Comparison of ENCODE assay signal across 8 mouse cellular contexts in the genomic region with DNA sequence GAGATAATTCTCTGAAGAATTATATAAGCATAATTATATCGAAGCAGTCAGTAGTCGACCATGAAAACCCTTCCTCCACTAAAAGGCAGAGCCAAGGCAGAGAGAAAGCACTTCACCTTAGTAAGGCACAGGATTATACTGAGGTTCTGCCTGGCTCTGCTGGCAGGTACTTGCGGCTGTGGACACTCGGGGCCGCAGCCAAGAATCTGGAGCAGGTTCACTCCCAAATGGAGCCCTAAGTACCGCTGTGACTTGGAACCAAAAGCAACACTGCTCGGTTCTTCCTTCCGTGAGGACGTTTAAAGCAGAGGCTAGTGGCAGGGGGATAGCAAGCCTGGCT. TPM values are rescaled to one million over a fixed set of nuclear protein-coding genes. Genes with fewer than 3 reads are reported as not detected.
DNase-seq lines count a peak whose midpoint lies in the region; ATAC-seq and TF ChIP-seq lines count a peak whose summit lies in the region.

No protein-coding gene starts in this region.

- peak overlapping the region; percentile 92 for H3K9ac ChIP-seq in ES-Bruce4 (ENCODE audit: low read depth, poor library complexity, severe bottlenecking)
- peak overlapping the region; percentile 56 for H3K9ac ChIP-seq in lung, embryonic 15.5 days
- H3K9ac ChIP-seq in stomach, embryonic 16.5 days (ENCODE audit: low read length), result peak overlapping the region; percentile 78

- TF ChIP-seq EP300 in ES-Bruce4 (IDR thresholded peaks at IDR 0.05; ENCODE audit: insufficient read depth, low read depth, low read length), result no peak

- DNase-seq in frontal cortex, postnatal 36 days (ENCODE audit: low spot score in 2 of 2), result no peak
- no peak for DNase-seq in layer of hippocampus, postnatal 10 days (ENCODE audit: low spot score in 2 of 2)

- peak overlapping the region; percentile 71 for H3K4me3 ChIP-seq in ES-Bruce4 (ENCODE audit: low read depth, low read length)
- H3K4me3 ChIP-seq in lung, embryonic 15.5 days, result peak overlapping the region; percentile 91
- H3K4me3 ChIP-seq in stomach, embryonic 16.5 days (replicated peaks; ENCODE audit: low read length), result peak overlapping the region; percentile 95

- 0 out of 2 replicates have a peak, but pooled peaks have one; percentile 1 for ATAC-seq in frontal cortex, adult (ENCODE audit: low TSS enrichment)
- 0 out of 2 replicates have a peak, but pooled peaks have one; percentile 0 for ATAC-seq in granulocyte monocyte progenitor cell, adult 5-6 weeks (replicated peaks; ENCODE audit: poor library complexity, severe bottlenecking)
- no peak for ATAC-seq in lung, embryonic 15.5 days (ENCODE audit: borderline replicate concordance, extremely low read depth, low FRiP score, low TSS enrichment)
- no peak for ATAC-seq in stomach, embryonic 16.5 days (ENCODE audit: insufficient read depth, low FRiP score)
- no peak for ATAC-seq in erythroid progenitor cell, adult 5-6 weeks (replicated peaks; ENCODE audit: low FRiP score, poor library complexity, severe bottlenecking)

- H3K9me3 ChIP-seq in ES-Bruce4 (replicated peaks; ENCODE audit: control insufficient read depth, insufficient read depth, low read length, poor library complexity, severe bottlenecking), result no peaks in the 10 kb centered on the region
- no peaks in the 10 kb centered on the region for H3K9me3 ChIP-seq in lung, embryonic 15.5 days
- H3K9me3 ChIP-seq in stomach, embryonic 16.5 days (replicated peaks; ENCODE audit: control insufficient read depth, low read length), result no peaks in the 10 kb centered on the region

- no peak for TF ChIP-seq CTCF in ES-Bruce4 (IDR thresholded peaks at IDR 0.05; ENCODE audit: low read depth, low read length)

- no peak for TF ChIP-seq POLR2A in ES-Bruce4 (IDR thresholded peaks at IDR 0.05; ENCODE audit: insufficient read depth, low read length)

- peak overlapping the region; percentile 93 for H3K4me2 ChIP-seq in lung, embryonic 15.5 days
- H3K4me2 ChIP-seq in stomach, embryonic 16.5 days (ENCODE audit: low read depth, low read length), result peak overlapping the region; percentile 95

- H3K27me3 ChIP-seq in ES-Bruce4 (ENCODE audit: control insufficient read depth, insufficient read depth, low read length, poor library complexity, severe bottlenecking), result no peaks in the 10 kb centered on the region
- no peaks in the 10 kb centered on the region for H3K27me3 ChIP-seq in lung, embryonic 15.5 days
- no peaks in the 10 kb centered on the region for H3K27me3 ChIP-seq in stomach, embryonic 16.5 days (ENCODE audit: control insufficient read depth, insufficient read depth, low read length)

- peak overlapping the region; percentile 99 for H3K27ac ChIP-seq in ES-Bruce4 (ENCODE audit: insufficient read depth, low read length)
- H3K27ac ChIP-seq in lung, embryonic 15.5 days, result peak overlapping the region; percentile 92
- peak overlapping the region; percentile 99 for H3K27ac ChIP-seq in stomach, embryonic 16.5 days (ENCODE audit: low read length)

- H3K4me1 ChIP-seq in ES-Bruce4 (ENCODE audit: control insufficient read depth, insufficient read depth, low read length), result peaks cover 1% of the 10 kb centered on the region
- H3K4me1 ChIP-seq in lung, embryonic 15.5 days, result peaks cover 18% of the 10 kb centered on the region
- peaks cover 13% of the 10 kb centered on the region for H3K4me1 ChIP-seq in stomach, embryonic 16.5 days (ENCODE audit: control insufficient read depth, insufficient read depth, low read length)

- H3K36me3 ChIP-seq in ES-Bruce4 (ENCODE audit: control insufficient read depth, insufficient read depth, low read length, poor library complexity, severe bottlenecking), result no peaks in the 10 kb centered on the region
- H3K36me3 ChIP-seq in lung, embryonic 15.5 days, result no peaks in the 10 kb centered on the region
- no peaks in the 10 kb centered on the region for H3K36me3 ChIP-seq in stomach, embryonic 16.5 days (ENCODE audit: control insufficient read depth, insufficient read depth, low read length)

- 7% methylated on average over 9 of the region's 9 CpGs for WGBS in lung, embryonic 15.5 days
- WGBS in stomach, embryonic 16.5 days, result 5% methylated on average over 9 of the region's 9 CpGs

RNA-seq across cellular contexts. Expression of gene Rap2b, which starts 1.4 kb away (rescaled TPM):
- polyA plus RNA-seq in ES-Bruce4 (2011; ENCODE audit: insufficient read depth, insufficient read length, low read depth, missing spikeins), result 25.1 and 25.5 TPM in 2 replicates
- 4.0 and 5.2 TPM in 2 replicates for total RNA-seq in granulocyte monocyte progenitor cell, adult 5-6 weeks (2014; fragmentation: Nextera tagmentation)
- total RNA-seq in granulocyte monocyte progenitor cell, adult 5-6 weeks (2017), result 8.1 and 10.5 TPM in 2 replicates
- polyA plus RNA-seq in lung, embryonic 15.5 days (2015; fragmentation: Nextera tagmentation; extraction: Ambion mirVana), result 8.4 and 9.1 TPM in 2 replicates
- polyA plus RNA-seq in stomach, embryonic 16.5 days (2015; fragmentation: Nextera tagmentation; extraction: Ambion mirVana), result 6.5 and 7.3 TPM in 2 replicates
- 1.4 and 1.7 TPM in 2 replicates for total RNA-seq in erythroid progenitor cell, adult 5-6 weeks (2015; ENCODE audit: low replicate concordance)
- 1.4 and 1.9 TPM in 2 replicates for total RNA-seq in erythroid progenitor cell, adult 5-6 weeks (2017; ENCODE audit: low replicate concordance)
- 10 to 100 TPM; 42.4 to 45.7 TPM for total RNA-seq in layer of hippocampus, postnatal 10 days (2021)

RNA-seq across cellular contexts. Expression of gene B430305J03Rik, which starts 3.0 kb away (rescaled TPM):
- polyA plus RNA-seq in ES-Bruce4 (2011; ENCODE audit: insufficient read depth, insufficient read length, low read depth, missing spikeins), result 0.47 and 0.70 TPM in 2 replicates
- 0.06 TPM in 1 of 2 replicates, not detected in the other for total RNA-seq in granulocyte monocyte progenitor cell, adult 5-6 weeks (2014; fragmentation: Nextera tagmentation)
- 0.15 and 0.34 TPM in 2 replicates for total RNA-seq in granulocyte monocyte progenitor cell, adult 5-6 weeks (2017)
- not detected in 2 replicates for polyA plus RNA-seq in lung, embryonic 15.5 days (2015; fragmentation: Nextera tagmentation; extraction: Ambion mirVana)
- polyA plus RNA-seq in stomach, embryonic 16.5 days (2015; fragmentation: Nextera tagmentation; extraction: Ambion mirVana), result not detected in 2 replicates
- not detected in 2 replicates for total RNA-seq in erythroid progenitor cell, adult 5-6 weeks (2015; ENCODE audit: low replicate concordance)
- total RNA-seq in erythroid progenitor cell, adult 5-6 weeks (2017; ENCODE audit: low replicate concordance), result 0.08 TPM in 1 of 2 replicates, not detected in the other
- total RNA-seq in layer of hippocampus, postnatal 10 days (2021), result 1 to 10 TPM; 1.8 to 1.9 TPM

Comparison
In these comparisons a context has a peak if more than half of its experiments do, and no peak if none do; other contexts are left out.
1. ATAC-seq: peak in frontal cortex, adult (single experiment) and granulocyte monocyte progenitor cell, adult 5-6 weeks (single experiment); none in lung, embryonic 15.5 days (single experiment), stomach, embryonic 16.5 days (single experiment) and erythroid progenitor cell, adult 5-6 weeks (single experiment).
2. Peak in every context shown above with its lines, with median percentiles within 50 percentile points of each other: H3K27ac ChIP-seq, H3K4me3 ChIP-seq and H3K9ac ChIP-seq.